In genomic region chr15:99608382-99609125, GRCm38 (mm10) we compare ENCODE assay signal across 18 mouse cellular contexts. TPM values are rescaled to one million over a fixed set of nuclear protein-coding genes. Genes with fewer than 3 reads are reported as not detected.
"Had no signal": no experiment of that assay in that cellular context is flagged by ENCODE, and none has a peak within 500 bp of the region (broad histone marks: within the 10 kb centered on the region; RNA-seq: fewer than 3 reads in every experiment).

No protein-coding gene starts in this region.

- H3K4me2 ChIP-seq: limb, embryonic 15.5 days; lung, embryonic 14.5 days; midbrain, embryonic 15.5 days; stomach, embryonic 15.5 days had no signal

- H3K36me3 ChIP-seq: limb, embryonic 15.5 days; midbrain, embryonic 10.5 days; midbrain, embryonic 15.5 days; stomach, embryonic 15.5 days had no signal

- DNase-seq: kidney, adult 8-10 months; kidney, postnatal 25 days; lung, embryonic 14.5 days; lung, postnatal 10 days; lung, postnatal 4 days; right cerebral cortex, postnatal 14 days; thymus, postnatal 36 days had no signal

- H3K27me3 ChIP-seq: midbrain, embryonic 15.5 days had no signal

- ATAC-seq: midbrain, embryonic 15.5 days had no signal

- H3K27ac ChIP-seq: left cerebral cortex, adult 2 months; limb, embryonic 15.5 days; liver, embryonic 14.5 days; stomach, embryonic 15.5 days had no signal

- H3K9me3 ChIP-seq: limb, embryonic 15.5 days; midbrain, embryonic 10.5 days; midbrain, embryonic 15.5 days; stomach, embryonic 15.5 days had no signal

- H3K4me3 ChIP-seq: left cerebral cortex, adult 2 months; limb, embryonic 15.5 days; midbrain, embryonic 10.5 days; midbrain, embryonic 15.5 days; stomach, embryonic 15.5 days had no signal

- H3K9ac ChIP-seq: limb, embryonic 15.5 days; liver, embryonic 14.5 days; lung, embryonic 14.5 days; midbrain, embryonic 15.5 days; stomach, embryonic 15.5 days had no signal

RNA-seq across cellular contexts. Expression of gene Aqp6, which starts 7.4 kb away (rescaled TPM):
- polyA plus RNA-seq: kidney, embryonic 16.5 days; limb, embryonic 11.5 days; limb, embryonic 15.5 days; liver, embryonic 14.5 days; lung, embryonic 14.5 days; midbrain, embryonic 10.5 days; spleen, adult 2 months; stomach, embryonic 15.5 days; testis, adult 2 months; thymus, postnatal 0 days had no signal

RNA-seq across cellular contexts. Expression of gene Aqp5, which starts 18.0 kb away (rescaled TPM):
- polyA plus RNA-seq: limb, embryonic 11.5 days; midbrain, embryonic 10.5 days had no signal

RNA-seq across cellular contexts. Expression of gene Aqp2, which starts 29.7 kb away (rescaled TPM):
- polyA plus RNA-seq: limb, embryonic 11.5 days; limb, embryonic 15.5 days; liver, embryonic 14.5 days; lung, embryonic 14.5 days; midbrain, embryonic 10.5 days; midbrain, embryonic 15.5 days; stomach, embryonic 15.5 days; thymus, postnatal 0 days had no signal
